Mouse (Mus musculus) cerebellum, postnatal 36 days (tissue): ENCODE data around the gene Rps10.

Experiments used
- DNase-seq, 2 experiments: peaks; one replicate each; pipeline ENCODE4 v3.0.0; 2021 to 2022; ENCODE audit warnings: mixed read lengths in 2 of 2

The Rps10 gene

DNA sequence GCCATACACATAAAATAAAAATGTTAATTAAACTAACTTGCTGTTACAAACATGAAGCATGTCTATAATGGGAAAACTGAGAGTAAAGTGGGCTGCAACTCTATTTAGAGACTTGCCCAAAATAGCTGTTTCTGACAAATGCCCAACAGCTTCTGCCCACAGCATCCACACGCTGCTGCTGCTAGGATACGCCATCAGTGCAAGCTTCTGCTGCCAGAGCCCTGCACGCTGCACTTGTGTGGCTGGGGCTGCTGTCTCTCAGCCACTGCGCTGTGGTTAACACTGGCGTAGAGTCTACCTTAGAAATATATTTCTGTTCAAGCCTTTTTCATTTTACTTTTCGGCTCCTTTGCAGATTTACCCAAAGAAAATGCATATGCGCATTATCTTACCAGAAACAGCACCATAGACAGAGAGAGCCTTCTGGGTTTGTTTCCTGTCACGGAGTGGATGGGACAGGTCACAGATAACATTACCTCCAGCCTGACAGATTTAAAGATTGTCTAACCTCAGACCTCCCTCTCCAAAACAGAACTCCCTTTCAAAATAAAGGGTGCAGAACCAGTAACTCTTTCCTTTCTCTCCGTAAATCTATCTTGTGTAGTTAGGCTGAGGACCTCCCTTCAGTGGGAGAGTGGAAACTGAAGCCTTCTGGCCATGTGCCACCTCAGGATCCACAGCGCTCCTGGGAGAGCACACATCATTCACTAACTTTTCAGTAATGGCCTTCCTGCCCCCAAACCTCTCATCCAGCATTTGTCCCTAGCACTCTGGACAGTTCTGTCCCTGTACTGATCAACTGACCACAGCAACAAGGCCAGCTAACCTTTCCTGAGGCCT lies 25.6 kb downstream of the Rps10 start:
- DNase-seq: no peak

DNA sequence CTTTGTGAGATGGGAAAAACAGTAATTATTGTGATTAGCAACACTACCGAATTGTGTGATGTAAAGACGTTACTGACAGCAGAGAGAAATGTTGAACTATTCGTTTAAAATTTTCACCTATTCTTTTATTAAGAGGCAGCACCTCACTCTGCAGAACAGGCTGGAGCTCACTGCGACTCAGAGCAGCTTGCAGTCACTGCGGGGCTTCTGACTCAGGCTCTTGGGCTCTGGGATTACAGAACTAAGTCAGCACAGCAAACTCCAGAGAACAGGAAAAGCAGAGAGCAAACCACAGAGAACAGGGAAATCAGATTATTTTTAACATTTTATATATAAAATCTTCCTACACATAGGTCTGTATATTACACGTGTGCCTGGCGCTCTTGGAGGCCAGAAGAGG lies 26.9 kb downstream of the Rps10 start:
- DNase-seq: no peak

DNA sequence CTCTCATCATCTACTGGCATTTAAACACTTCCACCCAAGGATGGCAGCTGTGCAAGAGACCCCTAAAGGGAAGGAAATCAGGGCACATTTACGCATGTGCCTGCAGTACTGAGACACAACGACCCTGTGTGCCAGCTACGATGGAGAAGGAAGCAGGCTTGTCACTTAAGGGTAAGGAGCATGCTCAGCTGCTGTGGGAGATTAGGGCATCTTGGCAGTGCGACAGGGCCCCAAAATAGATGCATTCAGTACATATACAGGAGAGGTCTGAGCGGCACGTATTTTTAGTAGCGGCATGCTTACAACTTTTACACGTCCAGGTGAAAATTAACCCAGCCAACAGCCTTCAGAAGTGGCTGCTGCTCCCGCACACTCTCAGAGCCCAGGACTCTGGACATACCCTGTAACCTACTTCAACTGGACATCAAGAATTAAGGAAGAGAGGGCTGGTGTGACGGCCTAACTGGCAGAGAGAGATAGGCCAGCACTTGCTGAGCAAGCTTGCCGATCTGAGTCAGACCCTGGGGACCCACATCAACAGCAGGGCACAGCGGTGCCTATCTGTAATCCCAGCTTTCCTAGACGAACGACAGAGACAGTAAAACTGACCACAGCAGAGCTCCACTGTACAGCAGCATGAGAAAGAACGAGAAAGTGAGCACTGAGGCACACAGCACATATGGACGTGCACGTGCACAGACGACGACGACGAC lies 32.8 kb downstream of the Rps10 start:
- DNase-seq: peak; percentile 51 to 61

DNA sequence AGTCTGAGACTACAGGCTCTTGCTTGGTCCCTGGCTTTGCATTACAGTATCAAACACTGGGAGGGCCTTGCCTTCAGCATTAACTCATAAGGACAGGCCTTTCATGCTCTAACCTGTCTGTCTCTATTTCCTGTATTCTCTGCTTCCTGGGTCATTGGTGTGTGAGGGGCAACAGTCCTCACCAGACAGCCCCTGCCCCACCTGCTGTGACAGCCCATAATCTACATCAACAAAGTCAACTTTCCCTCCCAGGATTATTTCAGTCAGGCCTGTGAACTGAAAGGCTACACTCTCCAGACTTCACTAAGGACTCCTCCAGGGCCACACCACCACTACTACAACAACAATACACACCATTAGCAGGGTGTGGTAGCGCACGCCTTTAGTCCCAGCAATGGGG lies 33.4 kb downstream of the Rps10 start:
- no peak for DNase-seq

DNA sequence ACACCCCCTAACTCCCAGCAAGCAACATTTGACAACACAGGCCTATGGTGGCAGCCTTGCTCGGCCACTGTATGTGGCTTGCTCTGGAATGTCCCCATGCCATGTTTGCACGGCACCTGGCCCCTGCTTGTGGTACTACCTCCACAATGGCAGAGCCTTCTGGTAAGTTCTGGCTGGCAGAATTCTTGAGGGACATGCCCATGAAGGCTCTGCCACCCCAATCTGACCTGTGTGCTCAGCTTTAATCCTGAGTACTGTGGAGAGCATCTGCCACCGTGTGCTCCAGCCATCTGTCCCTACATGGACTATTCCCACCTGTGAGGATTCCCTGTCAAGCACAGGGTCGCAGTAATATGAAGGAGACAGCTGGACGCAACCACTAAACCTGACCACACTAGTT lies 35.6 kb downstream of the Rps10 start:
- DNase-seq: peak; percentile 74 to 75

- no peak for DNase-seq
Observed at GRCm38 (mm10) chr17:27600286-27600685, 36.2 kb downstream of the Rps10 start.

GRCm38 (mm10) chr17:27596376-27597190 lies 39.9 kb downstream of the Rps10 start:
- no peak for DNase-seq

DNA sequence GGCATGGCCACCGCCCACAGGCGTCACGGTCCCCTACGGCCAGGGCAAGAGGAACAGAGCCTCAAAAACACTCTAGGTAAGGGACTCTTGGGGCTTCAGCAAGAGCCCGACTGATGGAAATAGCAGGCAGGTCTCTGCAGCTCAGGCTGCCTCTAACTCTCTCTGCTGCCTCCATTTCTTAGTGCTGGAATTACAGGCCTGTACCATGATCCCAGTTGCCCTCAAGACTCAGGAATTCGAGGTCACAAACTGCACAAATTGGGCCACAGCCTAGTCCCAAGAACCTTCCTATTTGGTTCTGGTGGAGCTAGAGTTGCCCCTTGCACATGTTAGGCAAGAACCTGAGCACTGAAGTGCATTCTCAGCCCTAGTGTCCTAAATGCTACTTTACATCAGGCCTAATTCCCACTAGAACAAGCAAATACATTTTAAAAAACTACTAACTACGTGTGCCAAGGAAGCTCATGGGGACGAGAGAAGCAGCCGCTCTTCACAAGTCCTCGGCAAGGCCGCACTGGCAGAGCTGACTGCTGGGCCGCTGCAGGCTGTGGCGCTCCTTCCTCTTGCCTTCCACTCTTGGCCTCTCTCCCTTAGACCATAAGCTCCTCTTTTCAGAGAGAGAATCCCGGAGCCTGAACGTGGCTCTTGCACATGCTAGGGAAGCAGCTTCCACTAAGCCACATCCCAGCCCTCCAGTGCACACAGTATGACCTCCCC lies 40.7 kb downstream of the Rps10 start:
- no peak for DNase-seq

DNA sequence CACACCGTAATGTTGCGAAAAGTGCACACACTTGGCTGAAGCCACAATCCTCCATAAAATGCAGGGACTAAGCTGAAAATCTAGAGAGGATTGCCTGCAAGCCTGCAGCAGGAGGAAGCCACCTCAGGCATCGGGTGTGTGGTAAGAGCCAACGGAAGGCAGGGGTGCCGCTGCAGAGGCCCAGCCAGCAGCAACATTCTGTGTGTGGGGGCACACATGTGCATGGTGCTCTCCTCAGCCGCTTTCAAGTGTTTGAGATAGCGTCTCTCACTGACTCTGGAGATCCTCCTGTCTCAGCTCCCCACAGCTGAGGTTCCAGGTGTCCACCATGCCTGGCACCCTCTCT lies 43.9 kb downstream of the Rps10 start:
- no peak for DNase-seq

- DNase-seq: no peak
Observed at GRCm38 (mm10) chr17:27591826-27592564, 44.5 kb downstream of the Rps10 start.

DNA sequence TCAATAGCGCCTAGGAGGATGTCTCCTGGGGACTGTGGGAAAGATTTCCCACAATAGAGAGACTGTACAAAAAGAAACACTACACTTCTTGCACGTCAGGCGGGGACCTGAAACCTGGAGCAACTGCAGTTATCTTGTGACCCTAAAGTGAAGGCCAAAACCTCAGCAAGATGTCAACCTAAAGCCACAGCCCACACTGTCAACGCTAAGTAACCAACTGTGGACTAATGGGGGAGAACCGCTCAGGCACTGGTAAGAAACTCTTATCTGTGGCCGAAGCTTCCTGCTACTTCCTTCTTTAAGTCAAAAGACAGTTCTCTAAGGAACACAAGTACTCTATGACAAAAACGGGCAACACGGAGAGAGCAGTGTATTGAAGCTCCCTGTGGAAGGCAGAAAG lies 48.2 kb downstream of the Rps10 start:
- no peak for DNase-seq

GRCm38 (mm10) chr17:27587252-27587651 lies 49.2 kb downstream of the Rps10 start:
- no peak for DNase-seq

- no peak for DNase-seq
Observed at GRCm38 (mm10) chr17:27586661-27587060, 49.8 kb downstream of the Rps10 start.

- no peak for DNase-seq
Observed at GRCm38 (mm10) chr17:27583185-27583894, 53.1 kb downstream of the Rps10 start.
